Mouse (Mus musculus) C2C12 (cell line): ENCODE results near the gene Tfb2m. TPM values are rescaled to one million over a fixed set of nuclear protein-coding genes. Genes with fewer than 3 reads are reported as not detected.
A peak's percentile ranks its signal among the peaks of the same experiment; 100 is the strongest.

Experiments
- H3K27me3 ChIP-seq: one replicate; pipeline ENCODE4 v1.6.1; 2011; ENCODE audit not compliant: control insufficient read depth, insufficient read depth, insufficient read length
- H3K36me3 ChIP-seq: one replicate; pipeline ENCODE4 v1.6.1; 2011; ENCODE audit not compliant: control insufficient read depth, insufficient read depth
- H3K4me3 ChIP-seq: one replicate; pipeline ENCODE4 v1.5.1; 2011; ENCODE audit warnings: mild to moderate bottlenecking, control low read depth; ENCODE audit not compliant: poor library complexity, insufficient read depth, severe bottlenecking
- H3K79me2 ChIP-seq: one replicate; pipeline ENCODE4 v1.6.1; 2011; ENCODE audit not compliant: control insufficient read depth, insufficient read depth
- H3K79me3 ChIP-seq: one replicate; pipeline ENCODE4 v1.6.1; 2011; ENCODE audit warnings: low read depth, control low read depth
- H3ac ChIP-seq: one replicate; pipeline ENCODE3; 2011; ENCODE audit warnings: low read depth; ENCODE audit not compliant: control insufficient read depth, insufficient read length
- CEBPB ChIP-seq: IDR thresholded peaks from one replicate; pipeline ENCODE4 v1.6.1; 2011; ENCODE audit warnings: low read depth, mild to moderate bottlenecking, control low read depth, moderate library complexity
- CTCF ChIP-seq: IDR thresholded peaks from one replicate; pipeline ENCODE4 v1.5.1; 2011; ENCODE audit not compliant: control insufficient read depth, insufficient read depth, insufficient read length
- FOSL1 ChIP-seq: IDR thresholded peaks from one replicate; pipeline ENCODE4 v1.8.0; 2011; ENCODE audit warnings: mild to moderate bottlenecking, low read length; ENCODE audit not compliant: poor library complexity, insufficient read depth, severe bottlenecking
- MAX ChIP-seq: IDR thresholded peaks from one replicate; pipeline ENCODE4 v1.6.1; 2011; ENCODE audit warnings: mild to moderate bottlenecking, control low read depth
- MYOD1 ChIP-seq: IDR thresholded peaks from one replicate; pipeline ENCODE4 v1.6.1; 2011; ENCODE audit warnings: low read depth; ENCODE audit not compliant: control insufficient read depth, insufficient read length
- MYOG ChIP-seq: IDR thresholded peaks from one replicate; pipeline ENCODE4 v1.6.1; 2011; ENCODE audit not compliant: control insufficient read depth, insufficient read length; ENCODE audit errors: extremely low read depth
- USF1 ChIP-seq: IDR thresholded peaks from one replicate; pipeline ENCODE4 v1.6.1; 2011; ENCODE audit warnings: low read depth, mild to moderate bottlenecking, control low read depth, moderate library complexity
- polyA plus RNA-seq: library from polyadenylated mRNA; unstranded; fragments of >200 nt; fragmentation: generic; extraction: Trizol; gene quantifications from one replicate; pipeline ENCODE4 v1.2.1, GENCODE M21; 2012; ENCODE audit warnings: missing spikeins

The Tfb2m gene
- polyA plus RNA-seq, 1 experiment, result 10.2 TPM

DNA sequence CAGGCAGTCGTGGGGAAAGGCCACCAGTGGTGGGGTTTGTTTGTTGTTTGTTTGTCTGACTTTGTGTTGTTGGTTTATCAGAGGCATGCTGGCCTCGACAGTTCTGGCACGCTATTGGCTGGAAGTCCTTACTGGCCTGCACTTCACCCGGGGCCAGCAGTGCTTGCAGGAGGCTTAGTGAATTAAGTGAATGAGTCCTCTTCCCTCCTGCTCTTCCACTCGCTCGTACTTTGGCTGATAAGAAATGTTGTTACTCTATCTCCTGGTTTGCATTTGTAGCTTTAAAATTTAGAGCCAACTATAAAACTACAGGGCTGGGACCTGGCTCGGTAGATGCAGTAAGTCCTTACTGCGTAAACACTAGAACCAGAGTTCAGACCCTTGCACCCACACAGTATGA, 34.1 kb upstream of the Tfb2m start:
- Histone ChIP-seq H3K4me3 (no peak overlapping the region), H3K36me3 (no peaks in the 10 kb centered on the region), H3K79me2 (no peaks in the 10 kb centered on the region), H3K79me3 (no peaks in the 10 kb centered on the region), H3ac (no peak overlapping the region), H3K27me3 (no peaks in the 10 kb centered on the region)
- TF ChIP-seq CTCF, result no peak
- no peak for TF ChIP-seq MYOD1
- TF ChIP-seq USF1, result no peak
- no peak for TF ChIP-seq MAX

DNA sequence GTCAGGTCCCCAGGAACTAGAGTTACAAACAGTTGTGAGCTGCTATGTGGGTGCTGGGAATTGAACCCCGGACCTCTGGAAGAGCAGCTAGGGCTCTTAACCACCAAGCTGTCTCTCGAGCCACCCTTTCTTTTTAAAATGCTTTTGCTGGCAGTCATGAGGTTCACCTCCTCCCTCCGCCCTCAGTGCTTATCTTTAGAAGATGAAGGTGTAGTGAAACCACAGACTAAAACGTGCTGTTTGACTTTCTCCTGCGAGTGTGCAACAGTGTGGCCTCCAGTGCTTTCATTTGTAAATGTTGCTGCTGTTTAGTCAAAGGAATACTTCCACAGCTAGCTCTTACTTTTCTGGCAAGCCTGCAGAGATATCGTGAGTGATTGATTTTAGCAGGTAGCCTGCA, 32.6 kb upstream of the Tfb2m start:
- TF ChIP-seq CEBPB, result no peak
- no peak for TF ChIP-seq MYOG
- TF ChIP-seq MAX, result no peak
- no peak for TF ChIP-seq MYOD1
- TF ChIP-seq CTCF, result no peak
- TF ChIP-seq FOSL1, result no peak
- no peak overlapping the region for H3ac ChIP-seq
- no peaks in the 10 kb centered on the region for H3K36me3 ChIP-seq
- H3K79me3 ChIP-seq, result no peaks in the 10 kb centered on the region
- no peaks in the 10 kb centered on the region for H3K79me2 ChIP-seq
- no peak overlapping the region for H3K4me3 ChIP-seq
- no peaks in the 10 kb centered on the region for H3K27me3 ChIP-seq

DNA sequence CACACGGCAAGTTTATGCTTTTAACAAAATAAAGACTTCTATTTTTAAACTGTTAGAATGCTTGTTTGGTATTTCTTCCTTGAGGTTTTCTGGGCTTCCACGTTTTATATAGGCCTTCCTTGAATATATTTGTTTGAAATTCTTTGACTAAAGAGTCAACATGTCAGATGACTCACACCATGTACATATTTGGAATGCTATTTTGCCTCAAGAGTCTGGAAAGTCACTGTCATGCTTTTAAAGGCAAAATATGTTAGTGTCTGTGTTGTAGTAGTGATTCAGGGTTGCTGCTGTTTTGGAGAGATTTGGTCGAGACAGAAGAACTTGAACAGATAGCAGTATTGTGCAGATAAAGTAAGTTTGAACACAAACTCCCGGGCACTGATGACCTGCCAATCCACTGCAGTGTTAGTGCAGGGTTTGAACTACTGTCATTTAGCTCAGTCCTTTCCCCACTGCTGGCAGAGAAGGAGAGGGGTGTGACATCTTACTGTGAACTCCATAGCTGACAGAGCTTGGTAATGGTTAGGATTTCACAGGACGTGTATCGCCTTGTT, 27.7 kb upstream of the Tfb2m start:
- Histone ChIP-seq H3K4me3 (no peak overlapping the region), H3K79me3 (peaks cover 6% of the 10 kb centered on the region), H3K27me3 (no peaks in the 10 kb centered on the region), H3ac (no peak overlapping the region), H3K36me3 (no peaks in the 10 kb centered on the region), H3K79me2 (peaks cover 18% of the 10 kb centered on the region)
- TF ChIP-seq FOSL1, result peak; percentile 5
- no peak for TF ChIP-seq MYOG

DNA sequence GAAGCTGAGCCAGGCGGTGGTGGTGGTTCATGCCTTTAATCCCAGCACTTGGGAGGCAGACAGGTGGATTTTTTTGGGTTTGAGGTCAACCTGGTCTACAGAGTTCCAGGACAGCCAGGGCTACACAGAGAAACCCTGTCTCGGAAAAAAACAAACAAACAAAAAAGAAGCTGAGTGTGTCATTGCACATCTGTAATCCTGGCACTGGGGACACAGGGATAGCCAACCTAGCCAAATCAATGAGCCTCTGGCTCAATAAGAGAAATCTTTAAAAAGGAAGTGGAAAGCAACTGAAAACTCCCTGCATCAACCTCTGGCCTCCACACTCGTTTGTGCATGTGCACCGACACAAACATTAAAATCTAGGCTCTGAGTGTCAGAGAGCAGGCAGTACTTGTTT, 25.6 kb upstream of the Tfb2m start:
- Histone ChIP-seq H3K27me3 (no peaks in the 10 kb centered on the region), H3ac (no peak overlapping the region), H3K36me3 (no peaks in the 10 kb centered on the region), H3K79me3 (peaks cover 6% of the 10 kb centered on the region), H3K79me2 (peaks cover 34% of the 10 kb centered on the region), H3K4me3 (no peak overlapping the region)
- TF ChIP-seq MYOD1, result no peak
- TF ChIP-seq USF1, result no peak
- no peak for TF ChIP-seq MYOG
- TF ChIP-seq FOSL1, result no peak

DNA sequence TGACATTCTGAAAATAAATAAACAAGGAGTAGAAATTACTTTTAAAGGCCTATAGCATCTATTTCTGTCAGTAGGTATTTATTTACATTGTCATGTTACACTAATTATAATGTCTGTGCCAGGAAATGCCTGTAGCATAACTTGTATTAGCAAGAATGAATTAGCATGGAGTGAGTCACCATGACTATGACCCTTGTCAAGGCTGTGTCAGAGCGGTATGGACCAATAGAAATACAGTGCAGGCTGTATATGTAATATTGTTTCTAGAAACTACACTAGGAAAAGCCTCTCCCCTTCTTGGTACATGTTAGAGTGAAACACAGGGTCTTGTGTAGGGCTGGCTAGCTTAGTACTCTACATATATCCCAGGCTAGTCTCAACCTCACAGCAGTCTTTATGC, 24.4 kb upstream of the Tfb2m start:
- peaks cover 6% of the 10 kb centered on the region for H3K79me3 ChIP-seq
- H3K4me3 ChIP-seq, result no peak overlapping the region
- TF ChIP-seq USF1 (no peak), CEBPB (no peak), MAX (no peak), FOSL1 (peak; percentile 74), CTCF (no peak), MYOG (no peak)
- H3K79me2 ChIP-seq, result peaks cover 46% of the 10 kb centered on the region
- no peak overlapping the region for H3ac ChIP-seq
- H3K27me3 ChIP-seq, result no peaks in the 10 kb centered on the region
- no peaks in the 10 kb centered on the region for H3K36me3 ChIP-seq

DNA sequence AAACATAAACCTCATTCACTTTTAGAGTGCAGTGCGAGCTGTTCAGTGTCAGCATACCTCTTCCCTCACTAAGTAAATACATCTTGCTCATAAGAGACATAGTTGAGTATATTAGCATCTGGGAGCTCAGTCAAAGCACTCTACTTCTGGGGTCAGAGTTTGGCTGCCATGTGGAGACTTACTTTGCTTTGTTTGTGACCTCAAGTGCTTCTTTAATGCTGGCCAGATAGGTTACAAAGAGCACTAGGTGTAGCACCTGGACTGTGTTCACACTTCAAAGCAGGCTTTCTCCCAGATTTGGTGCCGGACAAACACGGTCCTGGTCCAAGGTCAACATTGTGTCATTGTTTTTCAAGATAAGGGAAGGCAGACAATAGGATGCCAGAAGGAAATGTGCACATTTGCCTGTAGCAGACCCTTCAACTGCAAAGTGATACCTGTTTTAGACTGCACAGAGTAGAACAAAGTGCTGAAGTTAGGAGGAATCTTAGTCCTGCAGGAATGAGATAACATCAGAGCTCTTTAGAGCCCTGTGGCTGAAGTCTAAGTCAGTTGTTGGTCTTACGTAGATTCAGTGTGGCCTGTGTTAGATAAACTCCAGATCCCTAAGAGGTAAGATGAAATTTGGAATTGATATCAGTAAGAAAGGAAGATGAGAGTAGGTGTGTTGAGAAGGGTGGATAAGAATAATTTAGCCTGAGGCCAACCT, 22.8 kb upstream of the Tfb2m start:
- H3K4me3 ChIP-seq, result no peak overlapping the region
- H3K79me2 ChIP-seq, result peaks cover 46% of the 10 kb centered on the region
- H3K27me3 ChIP-seq, result no peaks in the 10 kb centered on the region
- TF ChIP-seq CEBPB, result no peak
- TF ChIP-seq MAX, result no peak
- no peak for TF ChIP-seq MYOG
- TF ChIP-seq MYOD1, result no peak
- no peak for TF ChIP-seq CTCF
- no peak overlapping the region for H3ac ChIP-seq
- H3K36me3 ChIP-seq, result no peaks in the 10 kb centered on the region
- H3K79me3 ChIP-seq, result peaks cover 6% of the 10 kb centered on the region
